Mouse (Mus musculus): ENCODE measurements around the gene Pias4. TPM values are rescaled to one million over a fixed set of nuclear protein-coding genes. Genes with fewer than 3 reads are reported as not detected.

Pias4 gene
- polyA plus RNA-seq, 1 experiment from 2014 or later, result 35.7 TPM

DNA sequence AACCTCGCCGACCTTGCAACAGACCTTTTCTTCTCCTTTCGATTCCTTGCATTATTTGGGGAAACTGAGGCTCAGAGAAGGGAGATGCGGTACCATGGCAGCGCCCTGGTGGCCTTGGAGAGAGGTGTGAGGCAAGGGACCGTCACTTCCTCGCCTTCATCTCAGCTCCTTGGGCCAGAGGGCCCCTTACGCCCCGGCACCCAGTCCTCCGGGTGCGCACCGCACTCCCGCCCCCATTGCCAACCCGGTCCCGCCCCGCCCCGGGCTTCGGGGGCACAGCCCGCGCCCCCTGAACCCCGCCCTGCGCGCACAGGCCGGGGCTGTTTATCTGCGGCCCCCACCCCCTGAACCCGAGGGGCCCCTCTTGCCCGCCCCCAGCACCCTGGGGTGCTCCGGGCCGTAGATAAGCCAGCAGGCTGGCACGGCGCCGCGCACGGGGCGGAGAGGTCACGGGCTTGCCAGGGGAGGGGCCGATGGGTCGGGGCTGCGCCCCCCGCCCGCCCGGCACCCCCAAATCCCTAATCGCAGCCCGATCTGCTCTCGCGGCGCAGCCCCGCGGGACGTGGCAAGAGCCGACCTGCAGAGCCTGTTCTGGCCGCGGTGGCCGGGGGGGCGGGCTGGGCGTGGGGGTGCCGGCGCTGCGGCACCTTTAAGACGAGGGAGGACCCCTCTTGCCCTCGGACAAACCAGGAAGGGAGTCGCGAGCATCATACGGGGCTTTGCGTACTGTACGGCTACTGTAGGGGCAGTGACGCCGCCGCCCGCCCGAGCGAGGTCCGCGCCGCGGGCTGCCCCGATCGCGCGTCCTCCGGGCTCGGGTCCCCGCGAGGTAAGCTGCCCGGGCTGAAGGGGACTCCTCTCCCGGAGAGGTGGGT lies 31.7 kb downstream of the Pias4 start:
- no peak; the same call in 1 of the 2 replicates for ATAC-seq (ENCODE audit: extremely low read depth, insufficient number of reproducible peaks, low FRiP score, low TSS enrichment)
- Histone ChIP-seq H3K4me1 (peaks cover 48% of the 10 kb centered on the region), H3K4me3 (peak overlapping the region; percentile 96), H3K4me2 (peak overlapping the region; percentile 90), H3K27me3 (replicated peaks) (peaks cover 13% of the 10 kb centered on the region), H3K27ac (replicated peaks) (peak overlapping the region; percentile 99), H3K36me3 (no peaks in the 10 kb centered on the region), H3K9ac (peak overlapping the region; percentile 100), H3K9me3 (no peaks in the 10 kb centered on the region)
- WGBS, result under 1% methylated on average over 60 of the region's 86 CpGs

DNA sequence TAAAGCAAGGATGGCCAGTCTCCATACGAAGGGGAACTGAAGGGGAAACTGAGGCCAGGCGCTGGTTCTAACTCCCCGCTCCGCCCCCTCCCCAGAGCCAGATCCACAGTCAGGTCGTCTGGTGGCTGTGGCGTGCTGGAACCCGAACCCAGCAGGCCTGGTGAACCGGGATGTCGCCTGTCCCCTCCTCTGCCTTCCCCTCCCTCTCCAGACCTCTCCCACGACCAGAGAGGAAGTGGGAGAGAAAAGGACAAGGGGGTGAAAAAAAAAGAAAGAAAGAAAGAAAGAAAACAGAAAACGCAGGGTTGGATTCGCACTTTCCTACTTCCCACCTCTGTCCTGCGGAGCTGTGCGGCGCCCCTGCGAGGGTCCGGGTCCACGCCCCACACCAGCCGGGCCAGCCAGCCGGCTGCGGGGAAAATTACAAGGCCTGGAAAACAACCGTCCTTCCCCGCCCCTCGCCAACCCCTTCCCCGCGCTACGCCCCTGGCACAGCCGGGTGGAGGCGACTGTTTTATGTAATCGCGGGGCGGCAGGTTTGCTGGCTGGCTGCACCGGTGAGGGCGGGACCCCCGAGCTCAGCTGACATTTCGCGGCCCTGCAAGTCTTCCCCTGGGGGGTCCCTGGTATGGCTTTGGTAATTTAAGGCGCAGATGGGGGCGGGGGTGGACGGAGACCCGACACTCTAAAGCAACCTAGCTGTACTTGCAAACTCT lies 32.6 kb downstream of the Pias4 start, which contains the start of gene Zbtb7a:
TSS of gene Zbtb7a (plus strand) at position 255 of the 716 bp plus-strand sequence.
- H3K9ac ChIP-seq, result peak within 1 kb of the TSS; percentile 100
- peak within 1 kb of the TSS; percentile 96 for H3K4me3 ChIP-seq
- no peak for ATAC-seq (ENCODE audit: extremely low read depth, insufficient number of reproducible peaks, low FRiP score, low TSS enrichment)
- peaks cover 13% of the 10 kb centered on the region for H3K27me3 ChIP-seq (replicated peaks)
- H3K36me3 ChIP-seq, result no peaks in the 10 kb centered on the region
- H3K9me3 ChIP-seq, result no peaks in the 10 kb centered on the region
- peak within 1 kb of the TSS; percentile 99 for H3K27ac ChIP-seq (replicated peaks)
- WGBS, result 3% methylated on average over 41 of the region's 41 CpGs
- peaks cover 39% of the 10 kb centered on the region for H3K4me1 ChIP-seq
- peak within 1 kb of the TSS; percentile 90 for H3K4me2 ChIP-seq

DNA sequence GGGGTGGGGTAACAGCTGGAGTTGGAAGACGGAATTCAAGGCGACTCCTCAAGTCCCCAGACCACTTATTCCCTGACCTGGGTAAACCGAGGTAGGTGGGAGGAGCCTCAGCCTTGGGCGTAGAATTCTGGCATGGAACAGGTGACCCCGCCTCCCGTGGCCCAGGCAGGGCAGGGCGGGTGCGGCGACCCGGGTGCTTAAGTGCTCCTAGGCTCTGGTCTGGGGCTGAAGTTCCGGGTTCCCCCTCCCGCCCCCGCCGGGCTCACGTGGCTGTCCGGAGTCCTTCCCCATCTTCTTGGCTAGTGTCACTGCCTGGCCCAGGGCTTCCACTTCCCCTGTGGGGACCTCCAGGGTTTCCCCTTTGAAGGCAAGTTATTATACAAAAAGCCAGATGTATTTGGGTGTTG lies 33.5 kb downstream of the Pias4 start:
- H3K9ac ChIP-seq, result peak overlapping the region; percentile 100
- no peaks in the 10 kb centered on the region for H3K36me3 ChIP-seq
- peak overlapping the region; percentile 90 for H3K4me2 ChIP-seq
- H3K4me1 ChIP-seq, result peaks cover 39% of the 10 kb centered on the region
- H3K27ac ChIP-seq (replicated peaks), result no peak overlapping the region
- no peak for ATAC-seq (ENCODE audit: extremely low read depth, insufficient number of reproducible peaks, low FRiP score, low TSS enrichment)
- WGBS, result 3% methylated on average over 16 of the region's 16 CpGs
- H3K4me3 ChIP-seq, result peak overlapping the region; percentile 96
- no peaks in the 10 kb centered on the region for H3K9me3 ChIP-seq
- peaks cover 13% of the 10 kb centered on the region for H3K27me3 ChIP-seq (replicated peaks)

DNA sequence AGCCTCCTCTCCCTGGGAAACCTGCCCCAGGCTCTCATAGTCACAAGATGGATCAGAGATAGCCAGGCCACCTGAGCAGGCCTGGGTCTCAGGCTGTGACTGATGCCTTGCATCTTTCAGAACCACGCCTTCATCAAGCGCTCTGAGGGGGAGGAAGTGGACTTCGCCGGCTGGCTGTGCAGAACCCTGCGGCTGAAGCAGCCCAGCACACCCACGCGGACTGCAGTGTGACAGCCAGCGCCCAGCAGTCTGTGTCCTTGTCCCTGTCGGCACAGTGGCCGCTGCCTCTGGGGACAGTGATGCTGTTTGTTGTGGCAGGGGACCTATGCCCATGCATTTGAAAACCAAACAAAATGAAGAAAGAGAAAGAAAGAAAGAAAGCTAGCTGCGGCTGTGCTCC lies 44.2 kb downstream of the Pias4 start:
- Histone ChIP-seq H3K27me3 (replicated peaks) (no peaks in the 10 kb centered on the region), H3K36me3 (peaks cover 65% of the 10 kb centered on the region), H3K4me3 (no peak overlapping the region), H3K9ac (no peak overlapping the region), H3K4me2 (no peak overlapping the region), H3K9me3 (no peaks in the 10 kb centered on the region), H3K27ac (replicated peaks) (no peak overlapping the region), H3K4me1 (peaks cover 12% of the 10 kb centered on the region)
- no peak for ATAC-seq (ENCODE audit: extremely low read depth, insufficient number of reproducible peaks, low FRiP score, low TSS enrichment)
- WGBS, result 79% methylated on average over 11 of the region's 11 CpGs

DNA sequence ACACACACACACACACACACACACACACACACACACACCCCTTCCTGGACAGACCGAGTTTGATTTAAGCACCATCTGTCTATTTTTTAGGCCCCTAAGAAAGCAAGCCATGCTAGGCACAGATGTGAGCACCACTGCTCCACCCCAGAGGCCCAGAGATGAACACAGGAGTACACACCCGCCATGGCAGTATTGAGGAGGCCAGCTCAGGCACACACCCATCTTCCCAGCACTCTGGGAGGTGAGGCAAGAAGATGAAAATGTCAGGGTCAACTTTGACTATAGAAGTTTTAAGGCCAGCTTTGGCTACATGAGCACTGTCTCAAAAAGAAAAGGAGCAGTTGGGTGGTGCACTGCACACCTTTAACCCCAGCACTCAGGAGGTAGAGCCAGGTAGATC lies 44.8 kb downstream of the Pias4 start:
- Histone ChIP-seq H3K36me3 (peaks cover 70% of the 10 kb centered on the region), H3K27me3 (replicated peaks) (no peaks in the 10 kb centered on the region), H3K4me3 (no peak overlapping the region), H3K4me2 (no peak overlapping the region), H3K4me1 (peaks cover 7% of the 10 kb centered on the region; the same call in 1 of the 2 replicates), H3K27ac (replicated peaks) (no peak overlapping the region), H3K9ac (no peak overlapping the region), H3K9me3 (no peaks in the 10 kb centered on the region)
- ATAC-seq (ENCODE audit: extremely low read depth, insufficient number of reproducible peaks, low FRiP score, low TSS enrichment), result no peak
- WGBS, result 68% methylated on average over 2 of the region's 2 CpGs

DNA sequence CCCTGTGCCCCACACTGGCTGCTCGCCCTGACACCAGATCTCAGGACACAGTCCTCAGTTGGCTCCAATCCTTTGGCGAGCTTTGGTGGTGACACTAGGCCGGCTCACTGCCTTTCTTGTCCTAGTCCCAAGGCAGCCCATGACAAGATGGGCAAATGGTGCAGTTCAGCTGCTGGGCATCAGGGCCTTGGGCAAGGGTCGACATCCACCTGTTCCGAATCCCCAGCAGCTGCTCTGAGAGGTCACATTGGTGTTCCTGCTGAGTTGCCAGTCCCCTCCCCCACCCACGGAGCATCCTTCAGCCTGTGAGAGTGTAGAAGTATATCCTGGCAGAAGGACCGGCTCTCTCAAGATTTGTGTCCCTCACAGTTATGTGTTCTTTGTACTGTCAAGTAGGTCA lies 47.1 kb downstream of the Pias4 start:
- Histone ChIP-seq H3K9ac (no peak overlapping the region), H3K4me1 (no peaks in the 10 kb centered on the region), H3K4me2 (no peak overlapping the region), H3K9me3 (no peaks in the 10 kb centered on the region), H3K36me3 (peaks cover 90% of the 10 kb centered on the region), H3K27me3 (replicated peaks) (no peaks in the 10 kb centered on the region), H3K4me3 (no peak overlapping the region), H3K27ac (replicated peaks) (no peak overlapping the region)
- WGBS, result 83% methylated on average over 7 of the region's 7 CpGs
- ATAC-seq (ENCODE audit: extremely low read depth, insufficient number of reproducible peaks, low FRiP score, low TSS enrichment), result no peak

DNA sequence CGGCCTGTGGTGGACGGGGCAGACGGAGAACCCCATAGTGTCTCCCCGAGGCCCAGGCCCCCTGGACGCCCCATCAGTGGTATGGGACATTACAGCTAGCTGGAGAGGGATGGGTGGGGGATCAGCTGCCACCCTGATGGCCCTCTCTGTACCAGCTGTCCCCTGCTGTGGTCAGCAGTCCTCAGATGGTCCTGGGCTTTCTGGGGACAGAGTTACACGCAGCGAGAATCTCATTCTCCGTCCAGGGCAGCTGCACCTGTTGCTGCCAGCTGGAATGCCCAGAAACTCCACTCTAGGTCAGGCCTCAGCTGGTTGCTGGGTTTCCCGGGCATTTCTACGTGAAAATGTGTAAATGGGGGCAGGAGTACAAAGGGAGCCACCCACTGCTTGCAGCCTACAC lies 48.1 kb downstream of the Pias4 start:
- H3K4me2 ChIP-seq, result no peak overlapping the region
- 92% methylated on average over 10 of the region's 10 CpGs for WGBS
- no peak overlapping the region for H3K9ac ChIP-seq
- no peak for ATAC-seq (ENCODE audit: extremely low read depth, insufficient number of reproducible peaks, low FRiP score, low TSS enrichment)
- H3K9me3 ChIP-seq, result no peaks in the 10 kb centered on the region
- H3K4me3 ChIP-seq, result no peak overlapping the region
- H3K27me3 ChIP-seq (replicated peaks), result no peaks in the 10 kb centered on the region
- H3K4me1 ChIP-seq, result no peaks in the 10 kb centered on the region
- H3K27ac ChIP-seq (replicated peaks), result no peak overlapping the region
- H3K36me3 ChIP-seq, result peaks cover 96% of the 10 kb centered on the region

DNA sequence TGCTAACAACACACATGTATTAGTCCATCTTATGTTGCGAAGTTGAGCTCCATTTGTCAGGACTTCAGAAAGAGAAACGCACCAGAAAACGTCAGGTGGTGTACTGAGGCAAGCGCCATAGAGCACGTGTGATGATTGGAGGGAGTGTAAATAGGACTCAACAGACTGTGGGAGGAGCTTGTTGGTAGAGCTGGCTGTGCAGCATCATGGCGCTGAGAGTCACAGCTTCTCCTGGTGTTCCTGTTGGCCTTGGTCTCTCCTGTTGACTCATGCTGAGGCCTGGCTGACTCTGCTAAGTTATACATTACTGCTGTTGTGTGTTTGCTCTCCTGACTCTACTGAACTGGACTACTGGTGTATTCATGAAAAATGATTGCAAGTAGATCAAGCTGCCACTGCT lies 54.8 kb downstream of the Pias4 start:
- Histone ChIP-seq H3K9ac (no peak overlapping the region), H3K27me3 (replicated peaks) (no peaks in the 10 kb centered on the region), H3K4me3 (no peak overlapping the region), H3K4me2 (no peak overlapping the region), H3K27ac (replicated peaks) (no peak overlapping the region), H3K9me3 (no peaks in the 10 kb centered on the region), H3K4me1 (no peaks in the 10 kb centered on the region), H3K36me3 (peaks cover 96% of the 10 kb centered on the region)
- ATAC-seq (ENCODE audit: extremely low read depth, insufficient number of reproducible peaks, low FRiP score, low TSS enrichment), result no peak
- 92% methylated on average over 6 of the region's 6 CpGs for WGBS

DNA sequence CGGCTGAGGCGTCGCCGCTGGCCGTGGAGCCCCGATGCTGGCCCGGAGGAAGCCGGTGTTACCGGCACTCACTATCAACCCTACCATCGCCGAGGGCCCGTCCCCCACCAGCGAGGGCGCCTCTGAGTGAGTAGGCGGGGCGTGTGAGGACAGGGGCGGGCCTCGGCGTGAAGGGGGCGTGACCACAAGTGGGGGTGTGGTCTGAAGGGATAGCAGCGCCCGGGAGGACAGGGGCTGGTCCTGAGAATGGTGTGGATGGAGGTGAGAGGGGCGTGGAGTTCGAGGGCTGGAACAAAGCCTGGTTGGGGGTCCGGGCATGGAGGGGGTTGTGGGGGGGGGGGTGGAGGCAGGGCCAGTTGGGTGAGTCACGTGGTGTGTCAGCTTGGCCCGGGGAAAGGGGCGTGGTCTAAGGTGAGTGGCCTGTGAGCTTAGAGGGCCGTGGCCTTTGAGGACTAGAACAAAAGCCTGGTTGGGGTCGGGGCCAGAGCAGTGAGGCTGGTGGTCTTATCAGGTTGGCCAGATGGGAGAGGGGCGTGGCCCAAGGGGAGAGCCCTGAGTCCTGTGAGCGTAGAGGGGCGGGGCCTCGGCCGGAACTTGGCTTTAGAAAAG lies 61.5 kb downstream of the Pias4 start:
- Histone ChIP-seq H3K9me3 (no peaks in the 10 kb centered on the region), H3K9ac (peak overlapping the region; percentile 99), H3K27ac (replicated peaks) (peak overlapping the region; percentile 99), H3K36me3 (peaks cover 36% of the 10 kb centered on the region), H3K4me2 (peak overlapping the region; percentile 86), H3K27me3 (replicated peaks) (no peaks in the 10 kb centered on the region), H3K4me3 (peak overlapping the region; percentile 89), H3K4me1 (peaks cover 20% of the 10 kb centered on the region)
- ATAC-seq (ENCODE audit: extremely low read depth, insufficient number of reproducible peaks, low FRiP score, low TSS enrichment), result peak; percentile 83
- WGBS, result under 1% methylated on average over 34 of the region's 35 CpGs

DNA sequence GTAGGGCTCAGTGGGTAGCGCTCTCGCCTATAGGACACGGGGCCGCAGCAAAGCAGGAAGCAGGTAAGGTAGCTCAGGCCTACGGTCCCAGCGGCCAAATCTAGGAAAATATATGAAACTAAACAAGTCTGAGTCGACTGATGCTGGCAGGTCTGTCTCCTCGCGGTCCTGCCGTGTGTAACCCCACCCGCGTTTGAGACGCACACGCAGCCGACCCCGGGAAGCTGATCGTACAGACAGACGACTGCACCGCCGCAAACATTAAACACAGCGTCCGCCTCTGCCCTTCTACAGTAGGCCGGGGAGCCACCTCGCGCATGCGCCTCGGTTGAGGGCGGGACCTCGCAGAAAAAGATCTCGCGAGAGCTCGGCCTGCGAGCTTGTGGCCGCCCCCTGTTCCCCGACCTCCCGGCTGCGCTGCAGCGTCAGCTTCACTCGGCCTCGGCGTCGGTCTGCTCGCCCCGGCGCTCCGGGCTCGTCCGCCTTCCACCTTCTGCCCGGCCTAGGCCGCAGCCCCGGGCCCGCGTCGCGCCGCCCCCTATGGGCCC lies 62.1 kb downstream of the Pias4 start, which contains the start of gene Map2k2:
TSS of gene Map2k2 (plus strand) at position 351 of the 548 bp plus-strand sequence.
- H3K27me3 ChIP-seq (replicated peaks), result no peaks in the 10 kb centered on the region
- peaks cover 30% of the 10 kb centered on the region for H3K36me3 ChIP-seq
- H3K4me2 ChIP-seq, result peak within 1 kb of the TSS; percentile 86
- WGBS, result under 1% methylated on average over 56 of the region's 56 CpGs
- H3K9ac ChIP-seq, result peak within 1 kb of the TSS; percentile 99
- peak; percentile 85 for ATAC-seq (ENCODE audit: extremely low read depth, insufficient number of reproducible peaks, low FRiP score, low TSS enrichment)
- peaks cover 20% of the 10 kb centered on the region for H3K4me1 ChIP-seq
- H3K9me3 ChIP-seq, result no peaks in the 10 kb centered on the region
- H3K27ac ChIP-seq (replicated peaks), result peak within 1 kb of the TSS; percentile 99
- peak within 1 kb of the TSS; percentile 89 for H3K4me3 ChIP-seq
